Mouse (Mus musculus): ENCODE results near the gene Abat. TPM values are rescaled to one million over a fixed set of nuclear protein-coding genes. Genes with fewer than 3 reads are reported as not detected.
"Not testable (repeated sequence)": the region's sequence is repeated elsewhere in the genome, so short reads cannot be mapped to it uniquely, and the experiment has no call there.

The Abat gene
- polyA plus RNA-seq, 2 experiments: 19.1 to 23.2 TPM

- no peaks in the 10 kb centered on the region for H3K4me1 ChIP-seq (ENCODE audit: control insufficient read depth, insufficient read depth, low read length)
- H3K4me3 ChIP-seq (replicated peaks; ENCODE audit: low read length): no peak overlapping the region
- no peak overlapping the region for H3K9ac ChIP-seq (ENCODE audit: low read depth, low read length, severe bottlenecking)
- no peaks in the 10 kb centered on the region for H3K36me3 ChIP-seq (ENCODE audit: control insufficient read depth, insufficient read depth, low read length)
- DNase-seq (ENCODE audit: low spot score): no peak
- WGBS: 97% methylated on average over 17 of the region's 17 CpGs
- H3K27ac ChIP-seq (replicated peaks; ENCODE audit: low read depth, low read length): no peak overlapping the region
- H3K9me3 ChIP-seq (ENCODE audit: control insufficient read depth, low read length): peaks cover 5% of the 10 kb centered on the region
- no peaks in the 10 kb centered on the region for H3K27me3 ChIP-seq (ENCODE audit: control insufficient read depth, insufficient read depth, low read length)
- no peak for ATAC-seq (ENCODE audit: low FRiP score, low read depth)
- H3K4me2 ChIP-seq (replicated peaks; ENCODE audit: low read depth, low read length, severe bottlenecking): no peak overlapping the region
- no peak for TF ChIP-seq POLR2A (IDR thresholded peaks at IDR 0.05; ENCODE audit: borderline replicate concordance, extremely low read depth, insufficient read depth, insufficient read length)
Observed at GRCm38 (mm10) chr16:8560079-8560478, 46.9 kb downstream of the Abat start.

- not testable (repeated sequence) for H3K9ac ChIP-seq (ENCODE audit: low read depth, low read length, severe bottlenecking); H3K27me3 ChIP-seq (ENCODE audit: control insufficient read depth, insufficient read depth, low read length); ATAC-seq (ENCODE audit: low FRiP score, low read depth); DNase-seq (ENCODE audit: low spot score); H3K4me3 ChIP-seq (replicated peaks; ENCODE audit: low read length); H3K9me3 ChIP-seq (ENCODE audit: control insufficient read depth, low read length); H3K27ac ChIP-seq (replicated peaks; ENCODE audit: low read depth, low read length); H3K4me1 ChIP-seq (ENCODE audit: control insufficient read depth, insufficient read depth, low read length); H3K36me3 ChIP-seq (ENCODE audit: control insufficient read depth, insufficient read depth, low read length); H3K4me2 ChIP-seq (replicated peaks; ENCODE audit: low read depth, low read length, severe bottlenecking)
- 46% methylated on average over 4 of the region's 4 CpGs for WGBS
Observed at GRCm38 (mm10) chr16:8561101-8561500, 47.9 kb downstream of the Abat start.

DNA sequence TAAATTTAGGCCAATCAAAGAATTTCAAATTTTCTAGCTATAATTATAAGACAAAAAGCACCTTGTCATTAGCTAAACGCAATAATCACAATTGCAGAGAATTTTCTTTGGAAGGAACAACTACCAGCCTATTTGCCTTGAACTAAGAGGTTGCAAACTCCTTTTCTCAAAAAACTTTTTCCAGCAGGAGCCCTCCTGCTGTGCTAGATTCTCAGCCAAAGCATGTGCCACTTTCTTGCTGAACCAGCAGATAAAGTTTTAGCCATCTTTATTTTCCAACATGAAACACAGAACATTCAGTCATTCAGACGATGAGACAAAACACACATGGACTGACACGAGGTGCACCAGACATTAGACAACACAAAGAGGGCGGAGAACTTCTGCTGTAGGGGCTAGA lies 48.6 kb downstream of the Abat start:
- H3K9me3 ChIP-seq (ENCODE audit: control insufficient read depth, low read length); ATAC-seq (ENCODE audit: low FRiP score, low read depth): not testable (repeated sequence)
- WGBS: 42% methylated on average over 4 of the region's 4 CpGs

DNA sequence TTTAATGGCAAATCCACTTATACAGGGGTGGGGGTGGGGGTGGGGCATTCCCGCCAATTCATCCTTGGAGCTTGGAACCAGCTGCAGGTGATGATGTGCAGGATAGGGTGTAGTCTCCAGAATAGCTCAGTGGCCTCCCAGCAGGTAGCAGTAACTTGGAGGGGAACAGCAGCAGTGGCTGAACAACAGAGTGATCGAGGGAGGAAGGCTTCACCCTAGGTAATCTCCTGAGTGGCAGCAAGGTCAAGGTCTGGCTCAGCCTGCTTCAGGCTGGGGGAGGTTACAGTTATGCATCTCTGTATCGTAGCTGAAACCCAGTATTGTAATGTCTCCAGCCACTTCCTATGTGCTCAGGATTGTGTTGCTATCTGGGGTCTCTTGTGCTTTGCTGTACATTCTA lies 49.6 kb downstream of the Abat start:
- not testable (repeated sequence) for DNase-seq (ENCODE audit: low spot score); H3K4me2 ChIP-seq (replicated peaks; ENCODE audit: low read depth, low read length, severe bottlenecking); H3K36me3 ChIP-seq (ENCODE audit: control insufficient read depth, insufficient read depth, low read length); H3K4me3 ChIP-seq (replicated peaks; ENCODE audit: low read length); H3K9ac ChIP-seq (ENCODE audit: low read depth, low read length, severe bottlenecking); H3K27ac ChIP-seq (replicated peaks; ENCODE audit: low read depth, low read length); H3K27me3 ChIP-seq (ENCODE audit: control insufficient read depth, insufficient read depth, low read length); H3K4me1 ChIP-seq (ENCODE audit: control insufficient read depth, insufficient read depth, low read length); H3K9me3 ChIP-seq (ENCODE audit: control insufficient read depth, low read length); ATAC-seq (ENCODE audit: low FRiP score, low read depth)
- WGBS: 64% methylated on average over 3 of the region's 3 CpGs

More for the DNA sequence above, 48.6 kb downstream of the Abat start:
- DNase-seq (ENCODE audit: low spot score); H3K4me2 ChIP-seq (replicated peaks; ENCODE audit: low read depth, low read length, severe bottlenecking); H3K4me1 ChIP-seq (ENCODE audit: control insufficient read depth, insufficient read depth, low read length); H3K36me3 ChIP-seq (ENCODE audit: control insufficient read depth, insufficient read depth, low read length); H3K4me3 ChIP-seq (replicated peaks; ENCODE audit: low read length); H3K27ac ChIP-seq (replicated peaks; ENCODE audit: low read depth, low read length); H3K27me3 ChIP-seq (ENCODE audit: control insufficient read depth, insufficient read depth, low read length); H3K9ac ChIP-seq (ENCODE audit: low read depth, low read length, severe bottlenecking): not testable (repeated sequence)

- ATAC-seq (ENCODE audit: low FRiP score, low read depth) (no peak), DNase-seq (ENCODE audit: low spot score) (no peak)
- 87% methylated on average over 2 of the region's 2 CpGs for WGBS
- H3K4me3 ChIP-seq (replicated peaks; ENCODE audit: low read length): no peak overlapping the region
- TF ChIP-seq POLR2A (IDR thresholded peaks at IDR 0.05; ENCODE audit: borderline replicate concordance, extremely low read depth, insufficient read depth, insufficient read length): no peak
- no peak overlapping the region for H3K9ac ChIP-seq (ENCODE audit: low read depth, low read length, severe bottlenecking)
- H3K36me3 ChIP-seq (ENCODE audit: control insufficient read depth, insufficient read depth, low read length): no peaks in the 10 kb centered on the region
- H3K27ac ChIP-seq (replicated peaks; ENCODE audit: low read depth, low read length): no peak overlapping the region
- no peaks in the 10 kb centered on the region for H3K4me1 ChIP-seq (ENCODE audit: control insufficient read depth, insufficient read depth, low read length)
- H3K4me2 ChIP-seq (replicated peaks; ENCODE audit: low read depth, low read length, severe bottlenecking): no peak overlapping the region
- no peaks in the 10 kb centered on the region for H3K27me3 ChIP-seq (ENCODE audit: control insufficient read depth, insufficient read depth, low read length)
- H3K9me3 ChIP-seq (ENCODE audit: control insufficient read depth, low read length): peaks cover 5% of the 10 kb centered on the region
Observed at GRCm38 (mm10) chr16:8564836-8565235, 51.6 kb downstream of the Abat start.

- no peak overlapping the region for H3K9ac ChIP-seq (ENCODE audit: low read depth, low read length, severe bottlenecking)
- TF ChIP-seq POLR2A (IDR thresholded peaks at IDR 0.05; ENCODE audit: borderline replicate concordance, extremely low read depth, insufficient read depth, insufficient read length): no peak
- no peak overlapping the region for H3K4me2 ChIP-seq (replicated peaks; ENCODE audit: low read depth, low read length, severe bottlenecking)
- H3K9me3 ChIP-seq (ENCODE audit: control insufficient read depth, low read length): no peaks in the 10 kb centered on the region
- no peaks in the 10 kb centered on the region for H3K36me3 ChIP-seq (ENCODE audit: control insufficient read depth, insufficient read depth, low read length)
- no peak overlapping the region for H3K27ac ChIP-seq (replicated peaks; ENCODE audit: low read depth, low read length)
- 72% methylated on average over 2 of the region's 2 CpGs for WGBS
- ATAC-seq (ENCODE audit: low FRiP score, low read depth) (no peak), DNase-seq (ENCODE audit: low spot score) (no peak)
- H3K27me3 ChIP-seq (ENCODE audit: control insufficient read depth, insufficient read depth, low read length): no peaks in the 10 kb centered on the region
- no peak overlapping the region for H3K4me3 ChIP-seq (replicated peaks; ENCODE audit: low read length)
- no peaks in the 10 kb centered on the region for H3K4me1 ChIP-seq (ENCODE audit: control insufficient read depth, insufficient read depth, low read length)
Observed at GRCm38 (mm10) chr16:8565539-8565938, 52.3 kb downstream of the Abat start.

Data from limb, embryonic 14.5 days (tissue).